Mouse (Mus musculus) heart, postnatal 0 days (tissue): ENCODE measurements around the gene Pmf1.

Source experiments
- CTCF ChIP-seq: IDR thresholded peaks from 2 replicates; pipeline ENCODE4 v1.5.1; 2016; ENCODE audit warnings: antibody characterized with exemption, control low read depth, low read depth
- EP300 ChIP-seq: IDR thresholded peaks from 2 replicates; pipeline ENCODE4 v1.6.1; 2016; ENCODE audit warnings: antibody characterized with exemption, low read depth

DNA sequence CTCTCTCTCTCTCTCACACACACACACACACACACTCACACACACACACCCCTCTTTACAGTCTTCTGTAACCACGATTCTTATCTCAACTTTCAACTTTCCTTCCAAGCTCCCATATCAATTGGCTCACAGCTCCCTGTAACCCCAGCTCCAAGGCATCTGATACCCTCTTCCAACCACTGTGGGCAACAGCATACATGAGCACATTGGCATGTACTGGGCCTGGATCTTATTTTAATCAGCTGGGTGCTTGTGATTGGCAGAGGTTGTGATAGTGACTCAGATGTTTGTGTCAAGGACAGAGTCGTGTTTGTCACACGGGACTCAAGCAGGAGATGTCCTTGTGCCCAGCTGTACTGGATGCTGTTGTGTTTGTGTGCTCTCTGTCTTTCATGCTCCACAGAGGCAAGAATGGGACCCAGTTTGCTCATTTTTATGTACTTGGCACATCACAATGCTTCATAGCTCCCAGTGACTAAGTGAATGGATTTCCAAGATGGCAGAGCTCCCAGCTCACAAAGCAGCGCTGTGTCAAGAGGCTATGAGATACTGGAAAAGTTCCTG lies 17.3 kb upstream of the Pmf1 start:
- TF ChIP-seq EP300, result no peak
- no peak for TF ChIP-seq CTCF
